Mouse (Mus musculus) heart, embryonic 14.5 days (tissue): ENCODE results near the gene Wnt10b. TPM values are rescaled to one million over a fixed set of nuclear protein-coding genes. Genes with fewer than 3 reads are reported as not detected.
"Not testable (repeated sequence)": the region's sequence is repeated elsewhere in the genome, so short reads cannot be mapped to it uniquely, and the experiment has no call there.

ENCODE experiments used
- ATAC-seq: fragments of 200-750 bp; cut with Nextera tagmentation; 2 replicates; pipeline ENCODE4 v1.8.0; 2017; ENCODE audit warnings: low read depth, moderate TSS enrichment; ENCODE audit not compliant: insufficient number of reproducible peaks, insufficient read depth, low FRiP score
- H3K27ac ChIP-seq, 2 experiments: fragments of 200-500 bp in 1 of 2; fragments of 300-500 bp in 1 of 2; sonication (generic) in 1 of 2; replicated peaks in 1 of 2; 2 replicates each; pipeline ENCODE4 v1.5.1; 2012 to 2014; ENCODE audit warnings: low read depth in 2 of 2, low read length in 2 of 2, control low read depth in 1 of 2, mild to moderate bottlenecking in 1 of 2, mixed read lengths in 1 of 2; ENCODE audit not compliant: control insufficient read depth in 1 of 2, insufficient read depth in 1 of 2
- H3K27me3 ChIP-seq: fragments of 300-500 bp; sonication (generic); 2 replicates; pipeline ENCODE4 v1.6.1; 2014; ENCODE audit warnings: mild to moderate bottlenecking, low read length, control low read depth; ENCODE audit not compliant: control insufficient read depth, insufficient read depth
- H3K36me3 ChIP-seq: fragments of 300-500 bp; sonication (generic); 2 replicates; pipeline ENCODE4 v1.6.1; 2014; ENCODE audit warnings: mild to moderate bottlenecking, control low read depth, low read length, mixed read lengths; ENCODE audit not compliant: control insufficient read depth, insufficient read depth
- H3K4me1 ChIP-seq, 2 experiments: fragments of 200-500 bp in 1 of 2; fragments of 300-500 bp in 1 of 2; sonication (generic) in 1 of 2; 2 replicates each; pipeline ENCODE4 v1.6.1; 2012 to 2014; ENCODE audit warnings: low read length in 2 of 2, control low read depth in 1 of 2, mixed read lengths in 1 of 2; ENCODE audit not compliant: control insufficient read depth in 2 of 2, insufficient read depth in 2 of 2
- H3K4me2 ChIP-seq: fragments of 300-500 bp; sonication (generic); 2 replicates; pipeline ENCODE4 v1.6.1; 2014; ENCODE audit warnings: mild to moderate bottlenecking, low read length
- H3K4me3 ChIP-seq, 2 experiments: fragments of 200-500 bp in 1 of 2; fragments of 300-500 bp in 1 of 2; sonication (generic) in 1 of 2; 2 replicates each; pipeline ENCODE4 v1.5.1; 2012 to 2014; ENCODE audit warnings: low read length in 2 of 2, mild to moderate bottlenecking in 2 of 2, control low read depth in 1 of 2, low read depth in 1 of 2, moderate library complexity in 1 of 2; ENCODE audit not compliant: control insufficient read depth in 1 of 2, insufficient read depth in 1 of 2
- H3K9ac ChIP-seq: fragments of 300-500 bp; sonication (generic); 2 replicates; pipeline ENCODE4 v1.6.1; 2014; ENCODE audit warnings: mild to moderate bottlenecking, low read length
- H3K9me3 ChIP-seq: fragments of 300-500 bp; sonication (generic); 2 replicates; pipeline ENCODE4 v1.6.1; 2016; ENCODE audit warnings: low read length, control low read depth; ENCODE audit not compliant: control insufficient read depth
- WGBS: fragments of 180-500 bp; shearing (Covaris S2); extraction: QIAGEN DNeasy Blood & Tissue Kit; methylation state at CpG from one replicate; pipeline ENCODE4 v1.1.7; 2014; 5-methylcytosine and 5-hydroxymethylcytosine counted together
- polyA plus RNA-seq: library from polyadenylated mRNA; unstranded; fragments of >200 nt; fragmentation: Nextera tagmentation; extraction: Ambion mirVana; gene quantifications from 2 replicates; pipeline ENCODE4 v1.2.1, GENCODE M21; 2014

Gene Wnt10b
- polyA plus RNA-seq, 1 experiment from 2014 or later, result not detected

GRCm38 (mm10) chr15:98749093-98749492, 28.9 kb downstream of the Wnt10b start:
- Histone ChIP-seq H3K36me3 (peaks cover 15% of the 10 kb centered on the region), H3K27ac (no peak overlapping the region), H3K4me2 (no peak overlapping the region), H3K4me3 (no peak overlapping the region), H3K9me3 (no peaks in the 10 kb centered on the region), H3K9ac (no peak overlapping the region), H3K27me3 (no peaks in the 10 kb centered on the region), H3K4me1 (peaks cover 13 to 39% of the 10 kb centered on the region in 2 experiments)
- WGBS, result 95% methylated on average over 2 of the region's 2 CpGs
- no peak for ATAC-seq

GRCm38 (mm10) chr15:98747296-98747695, 30.7 kb downstream of the Wnt10b start:
- no peak overlapping the region for H3K27ac ChIP-seq
- peaks cover 14% of the 10 kb centered on the region for H3K36me3 ChIP-seq
- H3K4me3 ChIP-seq, result no peak overlapping the region
- H3K27me3 ChIP-seq, result no peaks in the 10 kb centered on the region
- H3K4me2 ChIP-seq, result no peak overlapping the region
- peaks cover 13 to 30% of the 10 kb centered on the region in 2 experiments for H3K4me1 ChIP-seq
- WGBS, result 84% methylated on average over 6 of the region's 6 CpGs
- ATAC-seq, result no peak
- H3K9ac ChIP-seq, result no peak overlapping the region
- no peaks in the 10 kb centered on the region for H3K9me3 ChIP-seq

GRCm38 (mm10) chr15:98746344-98746965, 31.5 kb downstream of the Wnt10b start:
- Histone ChIP-seq H3K4me3 (no peak overlapping the region), H3K4me2 (no peak overlapping the region), H3K36me3 (peaks cover 21% of the 10 kb centered on the region), H3K9me3 (no peaks in the 10 kb centered on the region), H3K4me1 (peaks cover 13 to 30% of the 10 kb centered on the region in 2 experiments), H3K9ac (no peak overlapping the region), H3K27me3 (no peaks in the 10 kb centered on the region), H3K27ac (no peak overlapping the region)
- 57% methylated on average over 10 of the region's 10 CpGs for WGBS
- ATAC-seq, result no peak

GRCm38 (mm10) chr15:98743863-98744262, 34.1 kb downstream of the Wnt10b start:
- H3K27me3 ChIP-seq, H3K4me2 ChIP-seq, ATAC-seq, H3K4me3 ChIP-seq, H3K9ac ChIP-seq, H3K9me3 ChIP-seq, H3K27ac ChIP-seq: not testable (repeated sequence)
- H3K36me3 ChIP-seq, result peaks cover 38% of the 10 kb centered on the region
- peaks cover 13 to 30% of the 10 kb centered on the region in 2 experiments for H3K4me1 ChIP-seq
- 79% methylated on average over 3 of the region's 3 CpGs for WGBS

- Histone ChIP-seq H3K4me1 (peaks cover 13 to 30% of the 10 kb centered on the region in 2 experiments), H3K9ac (no peak overlapping the region), H3K27ac (no peak overlapping the region), H3K4me2 (no peak overlapping the region), H3K27me3 (no peaks in the 10 kb centered on the region), H3K9me3 (no peaks in the 10 kb centered on the region), H3K4me3 (no peak overlapping the region), H3K36me3 (peaks cover 43% of the 10 kb centered on the region)
- ATAC-seq, result no peak
- 81% methylated on average over 8 of the region's 8 CpGs for WGBS
Measured at GRCm38 (mm10) chr15:98742766-98743428, 35.1 kb downstream of the Wnt10b start.

GRCm38 (mm10) chr15:98740219-98740618, 37.7 kb downstream of the Wnt10b start:
- no peak overlapping the region for H3K27ac ChIP-seq
- H3K36me3 ChIP-seq, result peaks cover 66% of the 10 kb centered on the region
- no peak overlapping the region for H3K9ac ChIP-seq
- no peak overlapping the region for H3K4me2 ChIP-seq
- WGBS, result 90% methylated on average over 8 of the region's 8 CpGs
- peaks cover 4 to 8% of the 10 kb centered on the region in 2 experiments for H3K4me1 ChIP-seq
- no peak overlapping the region for H3K4me3 ChIP-seq
- ATAC-seq, result no peak
- H3K27me3 ChIP-seq, result no peaks in the 10 kb centered on the region
- H3K9me3 ChIP-seq, result no peaks in the 10 kb centered on the region

- no peak overlapping the region for H3K4me2 ChIP-seq
- ATAC-seq, result no peak
- 65% methylated on average over 4 of the region's 4 CpGs for WGBS
- H3K9ac ChIP-seq, result no peak overlapping the region
- H3K27me3 ChIP-seq, result no peaks in the 10 kb centered on the region
- H3K36me3 ChIP-seq, result peaks cover 66% of the 10 kb centered on the region
- peaks cover 6 to 7% of the 10 kb centered on the region in 2 experiments; a peak in 3 of 4 replicates for H3K4me1 ChIP-seq
- no peaks in the 10 kb centered on the region for H3K9me3 ChIP-seq
- no peak overlapping the region for H3K27ac ChIP-seq
- no peak overlapping the region for H3K4me3 ChIP-seq
Measured at GRCm38 (mm10) chr15:98738796-98739195, 39.2 kb downstream of the Wnt10b start.
